Mouse (Mus musculus): Measurements from ENCODE around the gene Ascc2. TPM values are rescaled to one million over a fixed set of nuclear protein-coding genes. Genes with fewer than 3 reads are reported as not detected.
"Not testable (repeated sequence)": the region's sequence is repeated elsewhere in the genome, so short reads cannot be mapped to it uniquely, and the experiment has no call there.

Gene Ascc2
- total RNA-seq, 2 experiments from 2014 or later = 15.7 to 16.5 TPM

GRCm38 (mm10) chr11:4627636-4628035, 9.9 kb upstream of the Ascc2 start:
- DNase-seq (ENCODE audit: low spot score) = no peak

GRCm38 (mm10) chr11:4629861-4630280, 7.7 kb upstream of the Ascc2 start:
- DNase-seq (ENCODE audit: low spot score) = no peak

GRCm38 (mm10) chr11:4633420-4633819, 4.1 kb upstream of the Ascc2 start:
- no peak for DNase-seq (ENCODE audit: low spot score)

GRCm38 (mm10) chr11:4634395-4634794, 3.2 kb upstream of the Ascc2 start:
- no peak for DNase-seq (ENCODE audit: low spot score)

GRCm38 (mm10) chr11:4636782-4637342, 685 bp upstream of the Ascc2 start:
- peak; percentile 15 for DNase-seq (ENCODE audit: low spot score)

- no peak for DNase-seq (ENCODE audit: low spot score)
Observed at GRCm38 (mm10) chr11:4638261-4638660, 714 bp downstream of the Ascc2 start.

- no peak for DNase-seq (ENCODE audit: low spot score)
Observed at GRCm38 (mm10) chr11:4641185-4641584, 3.6 kb downstream of the Ascc2 start.

GRCm38 (mm10) chr11:4643722-4644121, 6.2 kb downstream of the Ascc2 start:
- DNase-seq (ENCODE audit: low spot score) = no peak

- DNase-seq (ENCODE audit: low spot score) = not testable (repeated sequence)
Observed at GRCm38 (mm10) chr11:4645180-4645579, 7.6 kb downstream of the Ascc2 start.

GRCm38 (mm10) chr11:4646409-4646808, 8.9 kb downstream of the Ascc2 start:
- DNase-seq (ENCODE audit: low spot score) = no peak

GRCm38 (mm10) chr11:4659818-4660217, 22.3 kb downstream of the Ascc2 start:
- no peak for DNase-seq (ENCODE audit: low spot score)

GRCm38 (mm10) chr11:4660309-4661025, 22.9 kb downstream of the Ascc2 start:
- peak; percentile 31 for DNase-seq (ENCODE audit: low spot score)

GRCm38 (mm10) chr11:4661324-4661723, 23.8 kb downstream of the Ascc2 start:
- peak; percentile 24 for DNase-seq (ENCODE audit: low spot score)

GRCm38 (mm10) chr11:4661871-4662495, 24.4 kb downstream of the Ascc2 start:
- DNase-seq (ENCODE audit: low spot score) = no peak

GRCm38 (mm10) chr11:4662496-4662878, 24.9 kb downstream of the Ascc2 start:
- no peak for DNase-seq (ENCODE audit: low spot score)

- DNase-seq (ENCODE audit: low spot score) = no peak
Observed at GRCm38 (mm10) chr11:4671736-4672135, 34.2 kb downstream of the Ascc2 start.

- no peak for DNase-seq (ENCODE audit: low spot score)
Observed at GRCm38 (mm10) chr11:4674593-4674992, 37.0 kb downstream of the Ascc2 start.

GRCm38 (mm10) chr11:4675126-4675562, 37.6 kb downstream of the Ascc2 start:
- DNase-seq (ENCODE audit: low spot score) = no peak

GRCm38 (mm10) chr11:4675693-4676092, 38.1 kb downstream of the Ascc2 start:
- peak; percentile 30 for DNase-seq (ENCODE audit: low spot score)

- no peak for DNase-seq (ENCODE audit: low spot score)
Observed at GRCm38 (mm10) chr11:4677250-4677872, 39.8 kb downstream of the Ascc2 start.

- DNase-seq (ENCODE audit: low spot score) = no peak
Observed at GRCm38 (mm10) chr11:4678700-4679440, 41.3 kb downstream of the Ascc2 start.

GRCm38 (mm10) chr11:4679441-4679832, 41.9 kb downstream of the Ascc2 start:
- DNase-seq (ENCODE audit: low spot score) = no peak

Measured in gastrocnemius, adult 18-20 months (tissue).